Mouse (Mus musculus) limb, embryonic 15.5 days (tissue): ENCODE results near the gene Bcl7b. TPM values are rescaled to one million over a fixed set of nuclear protein-coding genes. Genes with fewer than 3 reads are reported as not detected.

Experiments
- ATAC-seq: fragments of 200-750 bp; cut with Nextera tagmentation; 2 replicates; pipeline ENCODE4 v1.8.0; 2017; ENCODE audit warnings: low read depth, moderate TSS enrichment; ENCODE audit not compliant: insufficient number of reproducible peaks, low FRiP score, low TSS enrichment
- H3K27ac ChIP-seq: fragments of 300-500 bp; sonication (generic); 2 replicates; pipeline ENCODE4 v1.5.1; 2015; ENCODE audit warnings: moderate library complexity, mild to moderate bottlenecking, inconsistent platforms
- H3K27me3 ChIP-seq: fragments of 300-500 bp; sonication (generic); 2 replicates; pipeline ENCODE4 v1.6.1; 2015; ENCODE audit warnings: inconsistent platforms
- H3K36me3 ChIP-seq: fragments of 300-500 bp; sonication (generic); 2 replicates; pipeline ENCODE4 v1.6.1; 2015; ENCODE audit warnings: inconsistent platforms
- H3K4me1 ChIP-seq: fragments of 300-500 bp; sonication (generic); 2 replicates; pipeline ENCODE4 v1.6.1; 2015; ENCODE audit warnings: inconsistent platforms
- H3K4me2 ChIP-seq: fragments of 300-500 bp; sonication (generic); 2 replicates; pipeline ENCODE4 v1.6.1; 2015; ENCODE audit warnings: mild to moderate bottlenecking, inconsistent platforms
- H3K4me3 ChIP-seq: fragments of 300-500 bp; sonication (generic); 2 replicates; pipeline ENCODE4 v1.5.1; 2015; ENCODE audit warnings: mild to moderate bottlenecking, inconsistent platforms
- H3K9ac ChIP-seq: fragments of 300-500 bp; sonication (generic); 2 replicates; pipeline ENCODE4 v1.6.1; 2015; ENCODE audit warnings: inconsistent platforms
- H3K9me3 ChIP-seq: fragments of 300-500 bp; sonication (generic); 2 replicates; pipeline ENCODE4 v1.6.1; 2016; ENCODE audit warnings: inconsistent platforms
- WGBS: fragments of 180-500 bp; shearing (Covaris S2); methylation state at CpG from one replicate; pipeline ENCODE4 v1.1.7; 2015; 5-methylcytosine and 5-hydroxymethylcytosine counted together
- polyA plus RNA-seq: library from polyadenylated mRNA; unstranded; fragments of >200 nt; fragmentation: Nextera tagmentation; extraction: Ambion mirVana; gene quantifications from 2 replicates; pipeline ENCODE4 v1.2.1, GENCODE M21; 2015

The Bcl7b gene
- polyA plus RNA-seq, 1 experiment from 2014 or later = 47.6 TPM

- H3K36me3 ChIP-seq = peaks cover 3% of the 10 kb centered on the region
- H3K27me3 ChIP-seq = no peaks in the 10 kb centered on the region
- H3K27ac ChIP-seq = peak overlapping the region; percentile 96
- H3K9ac ChIP-seq = peak overlapping the region; percentile 96
- no peaks in the 10 kb centered on the region for H3K9me3 ChIP-seq
- peak overlapping the region; percentile 98 for H3K4me3 ChIP-seq
- under 1% methylated on average over 95 of the region's 102 CpGs for WGBS
- H3K4me2 ChIP-seq = peak overlapping the region; percentile 56
- H3K4me1 ChIP-seq = peaks cover 15% of the 10 kb centered on the region
- ATAC-seq = peak; percentile 46
These were observed 19.5 kb downstream of the Bcl7b start for GRCm38 (mm10) chr5:135187349-135188213.

- Histone ChIP-seq H3K27me3 (no peaks in the 10 kb centered on the region), H3K4me1 (peaks cover 19% of the 10 kb centered on the region), H3K4me3 (peak overlapping the region; percentile 98), H3K9ac (peak overlapping the region; percentile 96), H3K4me2 (peak overlapping the region; percentile 56), H3K36me3 (peaks cover 4% of the 10 kb centered on the region; the same call in 1 of the 2 replicates), H3K9me3 (no peaks in the 10 kb centered on the region), H3K27ac (peak overlapping the region; percentile 96)
- 2% methylated on average over 8 of the region's 8 CpGs for WGBS
- no peak for ATAC-seq
These were observed 20.1 kb downstream of the Bcl7b start for GRCm38 (mm10) chr5:135188214-135188554.

- H3K4me2 ChIP-seq = peak overlapping the region; percentile 56
- peaks cover 8% of the 10 kb centered on the region; the same call in 1 of the 2 replicates for H3K36me3 ChIP-seq
- ATAC-seq = no peak
- peak overlapping the region; percentile 98 for H3K4me3 ChIP-seq
- H3K9me3 ChIP-seq = no peaks in the 10 kb centered on the region
- peaks cover 19% of the 10 kb centered on the region for H3K4me1 ChIP-seq
- 55% methylated on average over 2 of the region's 2 CpGs for WGBS
- H3K9ac ChIP-seq = 0 out of 2 replicates have a peak overlapping the region, but pooled peaks have one; percentile 5
- H3K27me3 ChIP-seq = no peaks in the 10 kb centered on the region
- no peak overlapping the region for H3K27ac ChIP-seq
These were observed 21.4 kb downstream of the Bcl7b start for GRCm38 (mm10) chr5:135189281-135190022.

GRCm38 (mm10) chr5:135191620-135192019 lies 23.5 kb downstream of the Bcl7b start:
- Histone ChIP-seq H3K36me3 (peaks cover 8% of the 10 kb centered on the region; the same call in 1 of the 2 replicates), H3K9ac (no peak overlapping the region), H3K27ac (no peak overlapping the region), H3K4me1 (peaks cover 19% of the 10 kb centered on the region), H3K9me3 (no peaks in the 10 kb centered on the region), H3K27me3 (no peaks in the 10 kb centered on the region), H3K4me2 (no peak overlapping the region), H3K4me3 (no peak overlapping the region)
- WGBS = 27% methylated on average over 2 of the region's 2 CpGs
- ATAC-seq = no peak

GRCm38 (mm10) chr5:135192431-135192830 lies 24.3 kb downstream of the Bcl7b start:
- no peak for ATAC-seq
- no peak overlapping the region for H3K9ac ChIP-seq

GRCm38 (mm10) chr5:135196367-135196766 lies 28.3 kb downstream of the Bcl7b start:
- peaks cover 6% of the 10 kb centered on the region; the same call in 1 of the 2 replicates for H3K4me1 ChIP-seq
- no peaks in the 10 kb centered on the region for H3K9me3 ChIP-seq
- H3K27me3 ChIP-seq = no peaks in the 10 kb centered on the region
- WGBS = 75% methylated on average over 6 of the region's 6 CpGs
- no peak overlapping the region for H3K27ac ChIP-seq
- no peak for ATAC-seq
- H3K4me3 ChIP-seq = no peak overlapping the region
- H3K9ac ChIP-seq = no peak overlapping the region
- H3K4me2 ChIP-seq = no peak overlapping the region
- H3K36me3 ChIP-seq = peaks cover 39% of the 10 kb centered on the region

More at GRCm38 (mm10) chr5:135192431-135192830, 24.3 kb downstream of the Bcl7b start:
- Histone ChIP-seq H3K9me3 (no peaks in the 10 kb centered on the region), H3K27ac (no peak overlapping the region), H3K36me3 (peaks cover 10% of the 10 kb centered on the region; the same call in 1 of the 2 replicates), H3K27me3 (no peaks in the 10 kb centered on the region), H3K4me2 (no peak overlapping the region), H3K4me1 (peaks cover 19% of the 10 kb centered on the region), H3K4me3 (no peak overlapping the region)
- 84% methylated on average over 1 of the region's 1 CpGs for WGBS

GRCm38 (mm10) chr5:135202763-135203162 lies 34.7 kb downstream of the Bcl7b start:
- 53% methylated on average over 3 of the region's 3 CpGs for whole genome bisulfite sequencing
- H3K36me3 ChIP-seq = peaks cover 65% of the 10 kb centered on the region

GRCm38 (mm10) chr5:135208197-135208596 lies 40.1 kb downstream of the Bcl7b start:
- no peak for ATAC-seq
- WGBS = 84% methylated on average over 1 of the region's 1 CpGs
- no peaks in the 10 kb centered on the region for H3K9me3 ChIP-seq
- no peak overlapping the region for H3K9ac ChIP-seq
- no peak overlapping the region for H3K4me2 ChIP-seq
- no peak overlapping the region for H3K4me3 ChIP-seq
- H3K4me1 ChIP-seq = no peaks in the 10 kb centered on the region
- no peaks in the 10 kb centered on the region for H3K27me3 ChIP-seq
- H3K27ac ChIP-seq = no peak overlapping the region
- peaks cover 76% of the 10 kb centered on the region for H3K36me3 ChIP-seq

More at GRCm38 (mm10) chr5:135202763-135203162, 34.7 kb downstream of the Bcl7b start:
- Histone ChIP-seq H3K27me3 (no peaks in the 10 kb centered on the region), H3K4me1 (no peaks in the 10 kb centered on the region), H3K4me2 (no peak overlapping the region), H3K27ac (no peak overlapping the region), H3K9me3 (no peaks in the 10 kb centered on the region), H3K9ac (no peak overlapping the region), H3K4me3 (no peak overlapping the region)
- no peak for ATAC-seq

- 87% methylated on average over 6 of the region's 6 CpGs for WGBS
- H3K36me3 ChIP-seq = peaks cover 91% of the 10 kb centered on the region
These were observed 48.8 kb downstream of the Bcl7b start for GRCm38 (mm10) chr5:135216871-135217270.

GRCm38 (mm10) chr5:135220941-135221340 lies 52.9 kb downstream of the Bcl7b start:
- no peak overlapping the region for H3K4me3 ChIP-seq
- H3K27me3 ChIP-seq = no peaks in the 10 kb centered on the region
- H3K4me2 ChIP-seq = no peak overlapping the region
- ATAC-seq = no peak
- H3K36me3 ChIP-seq = peaks cover 87% of the 10 kb centered on the region
- H3K27ac ChIP-seq = no peak overlapping the region
- H3K9me3 ChIP-seq = no peaks in the 10 kb centered on the region
- H3K4me1 ChIP-seq = no peaks in the 10 kb centered on the region
- H3K9ac ChIP-seq = no peak overlapping the region

More at GRCm38 (mm10) chr5:135216871-135217270, 48.8 kb downstream of the Bcl7b start:
- Histone ChIP-seq H3K4me3 (no peak overlapping the region), H3K9ac (no peak overlapping the region), H3K4me2 (no peak overlapping the region), H3K27me3 (no peaks in the 10 kb centered on the region), H3K9me3 (no peaks in the 10 kb centered on the region), H3K27ac (no peak overlapping the region), H3K4me1 (no peaks in the 10 kb centered on the region)
- ATAC-seq = no peak

- Histone ChIP-seq H3K4me3 (no peak overlapping the region), H3K27ac (no peak overlapping the region), H3K27me3 (no peaks in the 10 kb centered on the region), H3K9ac (no peak overlapping the region), H3K4me1 (no peaks in the 10 kb centered on the region), H3K4me2 (no peak overlapping the region), H3K36me3 (peaks cover 84% of the 10 kb centered on the region), H3K9me3 (no peaks in the 10 kb centered on the region)
- ATAC-seq = no peak
- 92% methylated on average over 7 of the region's 7 CpGs for WGBS
These were observed 54.0 kb downstream of the Bcl7b start for GRCm38 (mm10) chr5:135222066-135222465.

GRCm38 (mm10) chr5:135224169-135224568 lies 56.1 kb downstream of the Bcl7b start:
- no peak overlapping the region for H3K4me3 ChIP-seq
- H3K9me3 ChIP-seq = no peaks in the 10 kb centered on the region
- H3K9ac ChIP-seq = no peak overlapping the region
- H3K27ac ChIP-seq = no peak overlapping the region
- no peaks in the 10 kb centered on the region for H3K4me1 ChIP-seq
- WGBS = 82% methylated on average over 3 of the region's 3 CpGs
- H3K4me2 ChIP-seq = no peak overlapping the region
- no peak for ATAC-seq
- no peaks in the 10 kb centered on the region for H3K27me3 ChIP-seq
- peaks cover 82% of the 10 kb centered on the region for H3K36me3 ChIP-seq
